Mouse (Mus musculus): ENCODE measurements around the gene Cabp1.
"Not testable (repeated sequence)": the region's sequence is repeated elsewhere in the genome, so short reads cannot be mapped to it uniquely, and the experiment has no call there.

The Cabp1 gene

GRCm38 (mm10) chr5:115151457-115151856, 42.7 kb downstream of the Cabp1 start:
- DNase-seq (ENCODE audit: low spot score in 2 of 2), result peak in 1 of 2 experiments; percentile 44

GRCm38 (mm10) chr5:115150991-115151390, 43.2 kb downstream of the Cabp1 start:
- DNase-seq (ENCODE audit: low spot score in 2 of 2), result no peak

GRCm38 (mm10) chr5:115149675-115150459, 44.3 kb downstream of the Cabp1 start:
- DNase-seq (ENCODE audit: low spot score in 2 of 2), result no peak

- not testable (repeated sequence) for DNase-seq (ENCODE audit: low spot score in 2 of 2)
Observed at GRCm38 (mm10) chr5:115148872-115149271, 45.3 kb downstream of the Cabp1 start.

- no peak for DNase-seq (ENCODE audit: low spot score in 2 of 2)
Observed at GRCm38 (mm10) chr5:115148378-115148777, 45.8 kb downstream of the Cabp1 start.

GRCm38 (mm10) chr5:115147388-115147787, 46.8 kb downstream of the Cabp1 start:
- no peak for DNase-seq (ENCODE audit: low spot score in 2 of 2)

GRCm38 (mm10) chr5:115146747-115147130, 47.4 kb downstream of the Cabp1 start:
- no peak for DNase-seq (ENCODE audit: low spot score in 2 of 2)

GRCm38 (mm10) chr5:115145976-115146746, 48.0 kb downstream of the Cabp1 start:
- no peak for DNase-seq (ENCODE audit: low spot score in 2 of 2)

GRCm38 (mm10) chr5:115145253-115145968, 48.8 kb downstream of the Cabp1 start:
- DNase-seq (ENCODE audit: low spot score in 2 of 2), result no peak

GRCm38 (mm10) chr5:115144471-115144870, 49.7 kb downstream of the Cabp1 start:
- DNase-seq (ENCODE audit: low spot score in 2 of 2), result no peak

GRCm38 (mm10) chr5:115143552-115143951, 50.6 kb downstream of the Cabp1 start:
- DNase-seq (ENCODE audit: low spot score in 2 of 2), result no peak

GRCm38 (mm10) chr5:115142166-115142697, 51.9 kb downstream of the Cabp1 start:
- DNase-seq (ENCODE audit: low spot score in 2 of 2), result no peak

GRCm38 (mm10) chr5:115140726-115141125, 53.5 kb downstream of the Cabp1 start:
- no peak for DNase-seq (ENCODE audit: low spot score in 2 of 2)

GRCm38 (mm10) chr5:115139124-115139523, 55.1 kb downstream of the Cabp1 start:
- no peak for DNase-seq (ENCODE audit: low spot score in 2 of 2)

- DNase-seq (ENCODE audit: low spot score in 2 of 2), result peak; percentile 91 to 93
Observed at GRCm38 (mm10) chr5:115134234-115135165, 59.7 kb downstream of the Cabp1 start, which contains the start of gene Unc119b. Unc119b (minus strand) TSS chr5:115134975.

GRCm38 (mm10) chr5:115133358-115134066, 60.7 kb downstream of the Cabp1 start:
- no peak for DNase-seq (ENCODE audit: low spot score in 2 of 2)

GRCm38 (mm10) chr5:115132465-115132864, 61.7 kb downstream of the Cabp1 start:
- DNase-seq (ENCODE audit: low spot score in 2 of 2), result no peak

- DNase-seq (ENCODE audit: low spot score in 2 of 2), result no peak
Observed at GRCm38 (mm10) chr5:115129328-115129727, 64.9 kb downstream of the Cabp1 start.

GRCm38 (mm10) chr5:115127421-115128179, 66.6 kb downstream of the Cabp1 start:
- no peak for DNase-seq (ENCODE audit: low spot score in 2 of 2)
